Mouse (Mus musculus): ENCODE results near the gene Ccdc93. TPM values are rescaled to one million over a fixed set of nuclear protein-coding genes. Genes with fewer than 3 reads are reported as not detected.

Gene Ccdc93
- total and polyA plus RNA-seq, 3 experiments = 21.3 to 21.5 TPM; not detected in 1

GRCm38 (mm10) chr1:121468271-121468670 is 37.4 kb downstream of the Ccdc93 start:
- Histone ChIP-seq H3K79me2 (ENCODE audit: control insufficient read depth, insufficient read depth, low read length, poor library complexity) (no peaks in the 10 kb centered on the region), H3K27me3 (ENCODE audit: control insufficient read depth in 1 of 2, insufficient read depth in 2 of 2, low read length in 2 of 2) (no peaks in the 10 kb centered on the region), H3K27ac (ENCODE audit: control insufficient read depth, low read depth, low read length) (no peak overlapping the region), H3K4me1 (ENCODE audit: control insufficient read depth in 1 of 2, insufficient read depth in 2 of 2, low read length in 2 of 2) (no peaks in the 10 kb centered on the region), H3K9me3 (replicated peaks; ENCODE audit: insufficient read depth, low read length) (no peaks in the 10 kb centered on the region), H3K4me3 (ENCODE audit: control insufficient read depth in 1 of 2, insufficient read depth in 1 of 2, low read depth in 2 of 2, low read length in 2 of 2) (no peak overlapping the region), H3K9ac (ENCODE audit: control insufficient read depth, low read depth, low read length, poor library complexity, severe bottlenecking) (no peak overlapping the region), H3K36me3 (ENCODE audit: control insufficient read depth in 1 of 2, insufficient read depth in 2 of 2, low read length in 2 of 2) (peaks cover 0 to 2% of the 10 kb centered on the region in 2 experiments; a peak in 2 of 4 replicates)
- TF ChIP-seq TBP (IDR thresholded peaks at IDR 0.05; ENCODE audit: low read depth, low read length) = no peak
- no peak for TF ChIP-seq NRF1 (IDR thresholded peaks at IDR 0.05; ENCODE audit: insufficient read depth, low read depth, low read length, poor library complexity, severe bottlenecking)
- TF ChIP-seq MEF2A (IDR thresholded peaks at IDR 0.05; ENCODE audit: extremely low read depth, insufficient replicate concordance, low read depth, low read length, poor library complexity, severe bottlenecking) = no peak
- TF ChIP-seq TCF12 (IDR thresholded peaks at IDR 0.05; ENCODE audit: low read depth, low read length) = no peak
- TF ChIP-seq RAD21 (IDR thresholded peaks at IDR 0.05; ENCODE audit: low read depth, low read length) = no peak
- no peak for TF ChIP-seq EP300 (IDR thresholded peaks at IDR 0.05; ENCODE audit: low read depth in 1 of 2, low read length in 2 of 2)
- TF ChIP-seq ZC3H11A (IDR thresholded peaks at IDR 0.05; ENCODE audit: low read depth, low read length) = no peak
- no peak for DNase-seq (ENCODE audit: low read depth, low spot score)

- no peak overlapping the region for H3K9ac ChIP-seq (ENCODE audit: control insufficient read depth, low read depth, low read length, poor library complexity, severe bottlenecking)
- no peak for DNase-seq (ENCODE audit: low read depth, low spot score)
- H3K79me2 ChIP-seq (ENCODE audit: control insufficient read depth, insufficient read depth, low read length, poor library complexity) = no peaks in the 10 kb centered on the region
- H3K4me3 ChIP-seq (ENCODE audit: control insufficient read depth in 1 of 2, insufficient read depth in 1 of 2, low read depth in 2 of 2, low read length in 2 of 2) = no peak overlapping the region
- no peak for TF ChIP-seq MEF2A (IDR thresholded peaks at IDR 0.05; ENCODE audit: extremely low read depth, insufficient replicate concordance, low read depth, low read length, poor library complexity, severe bottlenecking)
- H3K9me3 ChIP-seq (replicated peaks; ENCODE audit: insufficient read depth, low read length) = no peaks in the 10 kb centered on the region
- H3K27me3 ChIP-seq (ENCODE audit: control insufficient read depth in 1 of 2, insufficient read depth in 2 of 2, low read length in 2 of 2) = no peaks in the 10 kb centered on the region
- no peaks in the 10 kb centered on the region for H3K4me1 ChIP-seq (ENCODE audit: control insufficient read depth in 1 of 2, insufficient read depth in 2 of 2, low read length in 2 of 2)
- H3K27ac ChIP-seq (ENCODE audit: control insufficient read depth, low read depth, low read length) = no peak overlapping the region
- peaks cover 0 to 2% of the 10 kb centered on the region in 2 experiments; a peak in 2 of 4 replicates for H3K36me3 ChIP-seq (ENCODE audit: control insufficient read depth in 1 of 2, insufficient read depth in 2 of 2, low read length in 2 of 2)
Measured at GRCm38 (mm10) chr1:121471503-121471902, 40.7 kb downstream of the Ccdc93 start.

- no peak overlapping the region for H3K9ac ChIP-seq (ENCODE audit: control insufficient read depth, low read depth, low read length, poor library complexity, severe bottlenecking)
- no peaks in the 10 kb centered on the region for H3K9me3 ChIP-seq (replicated peaks; ENCODE audit: insufficient read depth, low read length)
- H3K4me3 ChIP-seq (ENCODE audit: control insufficient read depth in 1 of 2, insufficient read depth in 1 of 2, low read depth in 2 of 2, low read length in 2 of 2) = no peak overlapping the region
- TF ChIP-seq KAT2A (conservative IDR thresholded peaks at IDR 0.05; ENCODE audit: low read depth, low read length) (no peak), UBTF (IDR thresholded peaks at IDR 0.05; ENCODE audit: borderline replicate concordance, insufficient read depth, low read depth, low read length) (no peak), CTCF (IDR thresholded peaks at IDR 0.05 in 2 of 3, conservative IDR thresholded peaks at IDR 0.05 in 1 of 3; ENCODE audit: control insufficient read depth in 1 of 3, insufficient read depth in 1 of 3, low read depth in 2 of 3, low read length in 3 of 3, poor library complexity in 1 of 3, severe bottlenecking in 1 of 3) (no peak), TAL1 (IDR thresholded peaks at IDR 0.05; ENCODE audit: low read length) (no peak), JUND (IDR thresholded peaks at IDR 0.05; ENCODE audit: low read depth, low read length) (no peak), NRF1 (IDR thresholded peaks at IDR 0.05; ENCODE audit: insufficient read depth, low read depth, low read length, poor library complexity, severe bottlenecking) (no peak), CHD2 (IDR thresholded peaks at IDR 0.05; ENCODE audit: low read length) (no peak), EP300 (IDR thresholded peaks at IDR 0.05; ENCODE audit: low read depth in 1 of 2, low read length in 2 of 2) (no peak), POLR2A (IDR thresholded peaks at IDR 0.05; ENCODE audit: control insufficient read depth in 1 of 2, insufficient read depth in 1 of 2, low read depth in 1 of 2, low read length in 2 of 2, poor library complexity in 1 of 2) (no peak), CHD1 (IDR thresholded peaks at IDR 0.05; ENCODE audit: low read depth, low read length) (no peak), TCF12 (IDR thresholded peaks at IDR 0.05; ENCODE audit: low read depth, low read length) (no peak), GABPA (IDR thresholded peaks at IDR 0.05; ENCODE audit: low read depth, low read length) (no peak), NELFE (IDR thresholded peaks at IDR 0.05; ENCODE audit: low read depth, low read length) (no peak), MAZ (IDR thresholded peaks at IDR 0.05; ENCODE audit: low read depth, low read length) (no peak), ZMIZ1 (IDR thresholded peaks at IDR 0.05; ENCODE audit: low read depth, low read length) (no peak), E2F4 (IDR thresholded peaks at IDR 0.05; ENCODE audit: borderline replicate concordance, low read depth, low read length) (no peak), GATA1 (IDR thresholded peaks at IDR 0.05; ENCODE audit: low read depth, low read length) (no peak)
- H3K79me2 ChIP-seq (ENCODE audit: control insufficient read depth, insufficient read depth, low read length, poor library complexity) = no peaks in the 10 kb centered on the region
- H3K36me3 ChIP-seq (ENCODE audit: control insufficient read depth in 1 of 2, insufficient read depth in 2 of 2, low read length in 2 of 2) = peaks cover 7 to 12% of the 10 kb centered on the region in 2 experiments
- peaks cover 12 to 15% of the 10 kb centered on the region in 2 experiments for H3K4me1 ChIP-seq (ENCODE audit: control insufficient read depth in 1 of 2, insufficient read depth in 2 of 2, low read length in 2 of 2)
- DNase-seq (ENCODE audit: low read depth, low spot score) = no peak
- peak overlapping the region; percentile 80 for H3K27ac ChIP-seq (ENCODE audit: control insufficient read depth, low read depth, low read length)
- H3K27me3 ChIP-seq (ENCODE audit: control insufficient read depth in 1 of 2, insufficient read depth in 2 of 2, low read length in 2 of 2) = no peaks in the 10 kb centered on the region
Measured at GRCm38 (mm10) chr1:121477716-121478115, 46.9 kb downstream of the Ccdc93 start.
